Mouse (Mus musculus) hindbrain, embryonic 13.5 days (tissue): ENCODE measurements at regions not wholly inside any gene's neighbourhood (a gene's known extent, or its start where the extent isn't known, plus 50 kb on each side); places are given as distances from the start of the nearest gene placed in this dataset.

Source experiments
- ATAC-seq: fragments of 200-750 bp; cut with Nextera tagmentation; 2 replicates; pipeline ENCODE4 v1.8.0; 2017; ENCODE audit warnings: moderate TSS enrichment; ENCODE audit not compliant: low FRiP score
- H3K27ac ChIP-seq: fragments of 300-500 bp; sonication (generic); 2 replicates; pipeline ENCODE4 v1.5.1; 2015; ENCODE audit warnings: inconsistent platforms, mild to moderate bottlenecking, moderate library complexity
- H3K27me3 ChIP-seq: fragments of 300-500 bp; sonication (generic); 2 replicates; pipeline ENCODE4 v1.6.1; 2015; ENCODE audit warnings: mild to moderate bottlenecking, inconsistent platforms
- H3K36me3 ChIP-seq: fragments of 300-500 bp; sonication (generic); 2 replicates; pipeline ENCODE4 v1.6.1; 2015; ENCODE audit warnings: mild to moderate bottlenecking, inconsistent platforms
- H3K4me1 ChIP-seq: fragments of 300-500 bp; sonication (generic); replicated peaks from 2 replicates; pipeline ENCODE4 v1.6.1; 2015; ENCODE audit warnings: inconsistent platforms
- H3K4me2 ChIP-seq: fragments of 300-500 bp; sonication (generic); 2 replicates; pipeline ENCODE4 v1.6.1; 2015; ENCODE audit warnings: inconsistent platforms, mild to moderate bottlenecking, moderate library complexity
- H3K4me3 ChIP-seq: fragments of 300-500 bp; sonication (generic); 2 replicates; pipeline ENCODE4 v1.5.1; 2015; ENCODE audit warnings: mild to moderate bottlenecking, inconsistent platforms
- H3K9ac ChIP-seq: fragments of 300-500 bp; sonication (generic); 2 replicates; pipeline ENCODE4 v1.6.1; 2015; ENCODE audit warnings: mild to moderate bottlenecking, inconsistent platforms
- H3K9me3 ChIP-seq: fragments of 300-500 bp; sonication (generic); 2 replicates; pipeline ENCODE4 v1.6.1; 2016; ENCODE audit warnings: inconsistent platforms
- WGBS: fragments of 180-500 bp; shearing (Covaris S2); methylation state at CpG from one replicate; pipeline ENCODE4 v1.1.7; 2015; 5-methylcytosine and 5-hydroxymethylcytosine counted together

DNA sequence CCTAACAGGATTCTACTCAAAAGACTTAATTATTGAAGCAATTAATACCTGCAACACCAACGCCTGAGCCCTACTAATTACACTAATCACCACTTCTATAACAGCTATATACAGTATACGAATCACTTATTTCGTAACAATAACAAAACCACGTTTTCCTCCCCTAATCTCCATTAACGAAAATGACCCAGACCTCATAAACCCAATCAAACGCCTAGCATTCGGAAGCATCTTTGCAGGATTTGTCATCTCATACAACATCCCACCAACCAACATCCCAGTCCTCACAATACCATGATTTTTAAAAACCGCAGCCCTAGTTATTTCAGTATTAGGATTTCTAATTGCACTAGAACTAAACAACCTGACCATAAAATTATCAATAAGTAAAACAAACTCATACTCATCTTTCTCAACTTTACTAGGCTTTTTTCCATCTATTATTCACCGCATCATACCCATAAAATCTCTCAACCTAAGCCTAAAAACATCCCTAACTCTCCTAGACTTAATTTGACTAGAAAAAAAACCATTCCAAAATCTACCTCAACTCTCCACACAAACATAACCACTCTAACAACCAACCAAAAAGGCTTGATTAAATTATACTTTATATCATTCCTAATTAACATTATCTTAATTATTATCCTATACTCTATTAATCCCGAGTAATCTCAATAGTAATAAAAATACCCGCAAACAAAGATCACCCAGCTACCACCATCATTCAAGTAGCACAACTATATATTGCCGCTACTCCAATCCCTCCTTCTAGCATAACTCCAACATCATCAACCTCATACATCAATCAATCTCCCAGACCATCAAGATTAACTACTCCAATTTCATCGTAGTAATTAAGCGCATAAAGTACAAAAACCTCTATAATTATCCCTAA lies 830.9 kb upstream of the Tyrp1 start:
- peak; percentile 100 for ATAC-seq
- Histone ChIP-seq H3K4me3 (no peak overlapping the region), H3K4me2 (no peak overlapping the region), H3K36me3 (no peaks in the 10 kb centered on the region), H3K4me1 (no peaks in the 10 kb centered on the region), H3K27me3 (no peaks in the 10 kb centered on the region), H3K9ac (no peak overlapping the region), H3K9me3 (no peaks in the 10 kb centered on the region), H3K27ac (no peak overlapping the region)
- 91% methylated on average over 14 of the region's 14 CpGs for WGBS

- no peak overlapping the region for H3K4me2 ChIP-seq
- no peaks in the 10 kb centered on the region for H3K9me3 ChIP-seq
- H3K4me3 ChIP-seq = no peak overlapping the region
- no peaks in the 10 kb centered on the region for H3K36me3 ChIP-seq
- H3K27me3 ChIP-seq = no peaks in the 10 kb centered on the region
- no peak overlapping the region for H3K9ac ChIP-seq
- 90% methylated on average over 13 of the region's 13 CpGs for WGBS
- H3K27ac ChIP-seq = no peak overlapping the region
- no peaks in the 10 kb centered on the region for H3K4me1 ChIP-seq
- ATAC-seq = peak; percentile 90; the same call in 1 of the 2 replicates
These were observed 830.1 kb upstream of the Tyrp1 start for GRCm38 (mm10) chr4:80003636-80004365.

DNA sequence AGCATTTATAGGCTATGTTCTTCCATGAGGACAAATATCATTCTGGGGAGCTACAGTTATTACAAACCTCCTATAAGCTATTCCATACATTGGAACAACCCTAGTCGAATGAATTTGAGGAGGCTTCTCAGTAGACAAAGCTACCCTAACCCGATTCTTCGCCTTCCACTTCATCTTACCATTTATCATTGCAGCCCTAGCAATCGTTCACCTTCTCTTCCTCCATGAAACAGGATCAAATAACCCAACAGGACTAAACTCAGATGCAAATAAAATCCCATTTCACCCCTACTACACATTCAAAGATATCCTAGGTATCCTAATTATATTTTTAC lies 829.6 kb upstream of the Tyrp1 start:
- no peaks in the 10 kb centered on the region for H3K4me1 ChIP-seq
- no peak overlapping the region for H3K27ac ChIP-seq
- no peak overlapping the region for H3K4me3 ChIP-seq
- H3K9me3 ChIP-seq = no peaks in the 10 kb centered on the region
- H3K4me2 ChIP-seq = no peak overlapping the region
- 90% methylated on average over 4 of the region's 4 CpGs for WGBS
- no peak overlapping the region for H3K9ac ChIP-seq
- H3K27me3 ChIP-seq = no peaks in the 10 kb centered on the region
- no peaks in the 10 kb centered on the region for H3K36me3 ChIP-seq
- ATAC-seq = no peak

- H3K9me3 ChIP-seq = no peaks in the 10 kb centered on the region
- H3K9ac ChIP-seq = no peak overlapping the region
- H3K4me2 ChIP-seq = no peak overlapping the region
- no peak overlapping the region for H3K27ac ChIP-seq
- H3K27me3 ChIP-seq = no peaks in the 10 kb centered on the region
- H3K36me3 ChIP-seq = no peaks in the 10 kb centered on the region
- WGBS = 95% methylated on average over 4 of the region's 4 CpGs
- no peak overlapping the region for H3K4me3 ChIP-seq
- ATAC-seq = no peak
- H3K4me1 ChIP-seq = no peaks in the 10 kb centered on the region
These were observed 829.1 kb upstream of the Tyrp1 start for GRCm38 (mm10) chr4:80004788-80005187.

GRCm38 (mm10) chr4:80027876-80028275 lies 806.0 kb upstream of the Tyrp1 start:
- Histone ChIP-seq H3K27me3 (no peaks in the 10 kb centered on the region), H3K4me1 (no peaks in the 10 kb centered on the region), H3K27ac (no peak overlapping the region), H3K4me3 (no peak overlapping the region), H3K36me3 (no peaks in the 10 kb centered on the region), H3K4me2 (no peak overlapping the region), H3K9ac (no peak overlapping the region), H3K9me3 (no peaks in the 10 kb centered on the region)
- WGBS = 68% methylated on average over 3 of the region's 3 CpGs
- ATAC-seq = no peak

GRCm38 (mm10) chr4:80047956-80048355 lies 786.0 kb upstream of the Tyrp1 start:
- no peak overlapping the region for H3K4me3 ChIP-seq
- no peaks in the 10 kb centered on the region for H3K4me1 ChIP-seq
- ATAC-seq = no peak
- no peak overlapping the region for H3K4me2 ChIP-seq
- H3K9ac ChIP-seq = no peak overlapping the region
- no peaks in the 10 kb centered on the region for H3K36me3 ChIP-seq
- no peaks in the 10 kb centered on the region for H3K9me3 ChIP-seq
- H3K27me3 ChIP-seq = no peaks in the 10 kb centered on the region
- WGBS = 75% methylated on average over 6 of the region's 6 CpGs
- H3K27ac ChIP-seq = no peak overlapping the region
